Mouse (Mus musculus): ENCODE results near the gene Cobl.

GRCm38 (mm10) chr11:12236341-12236740 lies 228.4 kb downstream of the Cobl start:
- TF ChIP-seq CTCF (IDR thresholded peaks at IDR 0.05; ENCODE audit: control insufficient read depth, insufficient read depth, insufficient replicate concordance, low read depth, low read length) = no peak
- no peak for TF ChIP-seq POLR2A (IDR thresholded peaks at IDR 0.05; ENCODE audit: control insufficient read depth, low read depth, low read length)

Measured in testis, adult 2 months (tissue).